Mouse (Mus musculus): ENCODE data around the gene Jchain. TPM values are rescaled to one million over a fixed set of nuclear protein-coding genes. Genes with fewer than 3 reads are reported as not detected.
"Not testable (repeated sequence)": the region's sequence is repeated elsewhere in the genome, so short reads cannot be mapped to it uniquely, and the experiment has no call there.

Jchain gene
- total RNA-seq (2022): 1 to 10 TPM; 1.7 to 5.9 (median 3.2) TPM

DNA sequence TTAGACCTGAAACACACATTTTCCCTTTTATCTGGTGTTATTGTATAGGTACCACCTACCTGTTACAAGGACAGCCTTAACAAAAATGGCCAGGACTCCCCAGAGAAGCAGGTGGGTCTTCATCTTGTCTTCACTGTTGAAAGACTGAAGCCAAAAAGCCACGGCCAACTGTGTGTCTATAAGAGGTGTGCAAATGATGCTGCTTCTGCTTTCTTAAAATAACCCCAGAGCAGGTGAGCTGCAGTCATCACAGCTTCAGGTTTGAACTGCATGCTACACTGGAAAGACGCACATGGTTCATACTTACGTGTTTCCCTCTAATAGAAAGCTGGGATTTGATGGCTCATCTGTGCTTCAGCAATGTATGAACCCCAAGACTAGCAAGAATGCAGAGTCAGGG lies at the start of gene Jchain:
Jchain (minus strand) TSS at position 235 of the 400 bp plus-strand sequence.
- no peak for DNase-seq

GRCm38 (mm10) chr5:88575506-88576338 lies 48.0 kb upstream of the Jchain start:
- DNase-seq: no peak

GRCm38 (mm10) chr5:88574829-88575228 lies 47.1 kb upstream of the Jchain start:
- no peak for DNase-seq

DNA sequence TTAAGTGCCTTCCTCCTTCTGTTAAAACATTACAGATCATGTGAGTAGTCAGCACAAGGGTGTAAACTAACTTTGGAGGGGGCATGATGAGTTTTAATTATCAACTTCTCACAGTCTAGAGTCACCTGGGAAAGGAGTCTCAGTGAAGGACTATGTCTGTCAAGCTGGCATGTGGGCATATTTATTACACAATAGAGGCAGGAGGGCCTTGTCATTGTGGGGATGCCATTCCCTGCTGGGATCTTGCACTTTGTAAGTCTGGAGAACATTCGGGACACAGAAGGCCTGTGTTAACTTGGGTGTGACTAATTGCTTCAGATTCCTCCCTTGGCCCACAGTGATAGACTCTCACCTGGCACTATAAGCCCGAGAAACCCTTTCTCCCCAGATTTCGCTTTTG lies 41.9 kb upstream of the Jchain start:
- no peak for DNase-seq

DNA sequence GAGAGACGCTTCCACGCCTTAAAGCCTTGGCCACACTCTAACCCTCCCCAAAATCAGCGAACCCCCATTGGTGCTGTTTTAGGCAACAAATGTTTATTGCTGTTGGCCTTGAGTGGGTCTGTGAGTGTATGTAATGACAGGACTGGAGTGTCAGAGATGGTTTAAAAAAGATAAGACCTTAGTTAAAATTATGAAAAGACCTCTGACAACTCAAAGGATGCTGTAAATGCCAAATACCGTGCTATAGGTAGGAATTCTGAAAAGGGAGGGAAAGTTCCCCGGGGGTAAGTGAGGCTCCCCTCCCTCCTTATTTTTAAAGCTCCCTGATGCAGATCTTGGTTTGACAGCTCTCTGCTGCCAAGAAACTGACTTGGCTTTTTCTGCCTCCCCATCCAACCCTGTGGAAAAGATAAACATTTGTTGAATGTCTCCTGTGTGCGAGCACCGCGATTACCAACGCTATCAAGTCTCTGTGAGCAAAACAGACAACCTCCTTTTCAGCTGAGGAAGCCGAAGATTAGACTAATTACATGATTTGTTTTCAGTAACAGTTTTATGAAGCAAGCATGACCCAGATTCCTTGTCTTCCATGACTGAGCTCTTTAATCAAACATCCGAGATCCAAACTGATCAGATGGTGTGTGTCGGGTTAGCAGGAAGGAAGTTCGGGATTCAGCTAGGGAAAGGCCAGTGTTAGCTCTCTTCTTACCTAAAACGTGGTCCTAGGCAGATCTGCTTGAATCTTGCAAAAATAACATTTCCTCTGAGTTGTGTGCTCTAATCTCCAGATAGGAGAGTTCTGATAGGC lies 38.5 kb upstream of the Jchain start:
- no peak for DNase-seq

- peak; percentile 41 for DNase-seq
Measured at GRCm38 (mm10) chr5:88565148-88566033, 37.7 kb upstream of the Jchain start.

- DNase-seq: peak; percentile 79
Measured at GRCm38 (mm10) chr5:88564501-88565147, 36.9 kb upstream of the Jchain start, which contains the start of gene Rufy3. Rufy3 (plus strand) TSS chr5:88565040.

- DNase-seq: no peak
Measured at GRCm38 (mm10) chr5:88562863-88563780, 35.4 kb upstream of the Jchain start.

DNA sequence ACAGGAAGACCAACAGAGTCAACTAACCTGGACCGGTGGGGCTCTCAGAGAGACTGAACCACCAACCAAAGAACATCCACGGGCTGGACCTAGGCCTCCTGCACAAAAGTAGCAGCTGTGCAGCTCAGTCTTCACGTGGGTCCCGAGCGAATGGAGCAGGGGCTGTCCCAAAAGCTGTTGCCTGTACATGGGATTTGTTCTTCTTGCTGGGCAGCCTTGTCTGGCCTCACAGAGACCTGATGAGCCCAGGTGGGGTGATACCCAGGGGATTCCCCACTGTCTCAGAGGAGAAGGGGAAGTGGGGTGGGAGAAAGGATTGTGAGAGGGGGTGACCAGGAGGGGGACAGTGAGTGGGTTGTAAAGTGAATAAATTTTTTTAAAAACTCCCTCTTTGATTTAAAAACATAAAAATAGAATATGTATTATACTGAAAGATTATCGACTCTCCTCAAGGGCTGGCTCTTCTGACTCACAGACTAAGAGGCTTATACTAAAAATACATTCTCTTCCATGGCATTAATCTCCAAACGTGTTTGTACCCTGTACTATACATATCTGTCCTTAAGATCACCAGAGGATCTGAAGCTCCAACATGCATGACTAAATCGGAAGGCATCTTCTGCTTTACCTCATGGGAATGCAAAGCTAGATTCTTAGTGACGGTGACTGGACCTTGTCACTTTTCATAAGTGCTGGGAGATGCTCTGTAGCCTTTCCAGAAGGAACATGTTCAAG lies 33.6 kb upstream of the Jchain start:
- DNase-seq: no peak

- no peak for DNase-seq
Measured at GRCm38 (mm10) chr5:88558991-88559390, 31.3 kb upstream of the Jchain start.

GRCm38 (mm10) chr5:88554086-88554886 lies 26.6 kb upstream of the Jchain start, which contains the start of gene Utp3:
Utp3 (plus strand) TSS chr5:88554462.
- peak; percentile 90 for DNase-seq

- DNase-seq: no peak
Measured at GRCm38 (mm10) chr5:88553271-88554085, 25.8 kb upstream of the Jchain start.

- no peak for DNase-seq
Measured at GRCm38 (mm10) chr5:88545536-88545935, 17.8 kb upstream of the Jchain start.

- DNase-seq: not testable (repeated sequence)
Measured at GRCm38 (mm10) chr5:88544411-88544810, 16.7 kb upstream of the Jchain start.

- no peak for DNase-seq
Measured at GRCm38 (mm10) chr5:88542651-88543282, 15.1 kb upstream of the Jchain start.

DNA sequence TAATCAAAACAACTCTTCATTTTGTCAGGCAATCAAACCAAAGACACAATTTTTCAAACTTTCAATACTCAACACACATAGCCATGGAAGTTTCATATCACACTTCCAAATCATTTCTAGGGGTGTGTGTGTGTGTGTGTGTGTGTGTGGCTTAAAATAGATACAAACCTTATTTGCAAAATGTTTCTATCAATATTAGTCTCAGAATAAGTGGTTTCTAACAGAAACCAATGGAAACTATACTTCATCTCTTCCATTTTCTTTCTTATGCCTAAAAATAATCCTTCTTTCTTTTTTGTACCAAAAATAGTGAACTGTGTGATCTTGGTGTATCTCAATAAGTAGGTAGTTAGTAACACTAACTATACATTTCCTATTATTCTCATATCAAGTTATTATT lies 13.2 kb upstream of the Jchain start:
- no peak for DNase-seq

GRCm38 (mm10) chr5:88534697-88535096 lies 7.0 kb upstream of the Jchain start:
- no peak for DNase-seq

DNA sequence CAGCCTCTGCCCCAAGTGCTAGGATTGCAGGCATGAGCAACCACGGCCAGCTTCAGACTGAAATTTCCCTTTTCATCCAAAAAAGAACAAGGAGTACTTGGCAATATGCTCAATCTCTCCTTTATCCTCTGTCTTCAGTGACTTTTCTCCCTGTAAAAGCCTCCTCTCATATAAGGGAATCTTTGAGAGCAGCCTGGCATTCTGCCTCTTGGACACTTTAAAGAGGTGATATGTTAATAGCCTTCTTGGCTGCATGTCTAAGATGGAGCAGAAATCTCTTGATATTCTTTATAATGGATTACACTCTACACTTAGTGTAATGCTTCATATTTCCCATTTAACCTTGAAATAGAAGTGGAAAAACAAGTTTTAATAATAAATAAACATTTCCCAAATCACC lies 3.2 kb upstream of the Jchain start:
- DNase-seq: no peak
